Mouse (Mus musculus) heart, adult 2 months (tissue): Measurements from ENCODE around the gene Trim2.

Experiments used
- CTCF ChIP-seq: fragments of 200-600 bp; IDR thresholded peaks from 2 replicates; pipeline ENCODE4 v1.8.1; 2022; ENCODE audit warnings: antibody characterized with exemption, mild to moderate bottlenecking, moderate library complexity
- EP300 ChIP-seq: fragments of 200-500 bp; IDR thresholded peaks from 2 replicates; pipeline ENCODE4 v1.6.1; 2011; ENCODE audit warnings: low read depth, low read length, control low read depth; ENCODE audit not compliant: insufficient read depth
- POLR2A ChIP-seq: fragments of 200-500 bp; IDR thresholded peaks from 2 replicates; pipeline ENCODE4 v1.6.1; 2011; ENCODE audit warnings: mild to moderate bottlenecking, low read depth, low read length, control low read depth; ENCODE audit not compliant: insufficient read depth

GRCm38 (mm10) chr3:84241098-84241497 lies 65.6 kb downstream of the Trim2 start:
- no peak for TF ChIP-seq CTCF
- TF ChIP-seq POLR2A, result no peak
- TF ChIP-seq EP300, result no peak
